Mouse (Mus musculus) layer of hippocampus, adult 2 months (tissue): ENCODE data around the gene Cfap54. TPM values are rescaled to one million over a fixed set of nuclear protein-coding genes. Genes with fewer than 3 reads are reported as not detected.

Source experiments
- DNase-seq, 2 experiments: peaks; one replicate each; pipeline ENCODE4 v3.0.0; 2022; ENCODE audit warnings: low spot score in 2 of 2
- H3K27ac ChIP-seq: fragments of 200-600 bp; 2 replicates; pipeline ENCODE4 v1.8.1; 2022
- H3K4me3 ChIP-seq: fragments of 200-600 bp; 2 replicates; pipeline ENCODE4 v1.8.1; 2022; ENCODE audit warnings: mild to moderate bottlenecking
- CTCF ChIP-seq: fragments of 200-600 bp; conservative IDR thresholded peaks from 2 replicates; pipeline ENCODE4 v1.8.1; 2022; ENCODE audit warnings: antibody characterized with exemption, mild to moderate bottlenecking, moderate library complexity
- total RNA-seq, 2 experiments: library from RNA; stranded (reverse); gene quantifications; 2 replicates each; pipeline ENCODE4 v1.2.3; 2021

The Cfap54 gene
- total RNA-seq, 2 experiments from 2014 or later = 20.7 to 22.9 TPM

GRCm38 (mm10) chr10:92937741-92938285 lies 143.6 kb downstream of the Cfap54 start:
- no peak for DNase-seq
- TF ChIP-seq CTCF = no peak
- Histone ChIP-seq H3K4me3 (no peak overlapping the region), H3K27ac (no peak overlapping the region)

- no peak for TF ChIP-seq CTCF
- DNase-seq = no peak
- Histone ChIP-seq H3K4me3 (no peak overlapping the region), H3K27ac (no peak overlapping the region)
These were observed 144.3 kb downstream of the Cfap54 start for GRCm38 (mm10) chr10:92937091-92937490.

- Histone ChIP-seq H3K4me3 (no peak overlapping the region), H3K27ac (peak overlapping the region; percentile 49)
- DNase-seq = peak in 1 of 2 experiments; percentile 30
- TF ChIP-seq CTCF = no peak
These were observed 146.9 kb downstream of the Cfap54 start for GRCm38 (mm10) chr10:92934506-92934905.

GRCm38 (mm10) chr10:92933616-92934015 lies 147.8 kb downstream of the Cfap54 start:
- no peak for TF ChIP-seq CTCF
- no peak for DNase-seq
- Histone ChIP-seq H3K4me3 (no peak overlapping the region), H3K27ac (no peak overlapping the region)

GRCm38 (mm10) chr10:92932464-92932863 lies 149.0 kb downstream of the Cfap54 start:
- Histone ChIP-seq H3K4me3 (no peak overlapping the region), H3K27ac (no peak overlapping the region)
- no peak for DNase-seq
- TF ChIP-seq CTCF = no peak

- H3K27ac ChIP-seq = no peak overlapping the region
- H3K4me3 ChIP-seq = no peak overlapping the region
- TF ChIP-seq CTCF = no peak
- no peak for DNase-seq
These were observed 151.4 kb downstream of the Cfap54 start for GRCm38 (mm10) chr10:92930036-92930435.

GRCm38 (mm10) chr10:92928256-92928655 lies 153.2 kb downstream of the Cfap54 start:
- TF ChIP-seq CTCF = no peak
- DNase-seq = no peak
- no peak overlapping the region for H3K4me3 ChIP-seq
- H3K27ac ChIP-seq = no peak overlapping the region

- TF ChIP-seq CTCF = no peak
- no peak for DNase-seq
- Histone ChIP-seq H3K4me3 (no peak overlapping the region), H3K27ac (no peak overlapping the region)
These were observed 162.9 kb downstream of the Cfap54 start for GRCm38 (mm10) chr10:92918551-92918950.

- H3K27ac ChIP-seq = no peak overlapping the region
- H3K4me3 ChIP-seq = no peak overlapping the region
- no peak for TF ChIP-seq CTCF
- DNase-seq = no peak
These were observed 174.2 kb downstream of the Cfap54 start for GRCm38 (mm10) chr10:92907246-92907645.

GRCm38 (mm10) chr10:92888466-92888865 lies 193.0 kb downstream of the Cfap54 start:
- Histone ChIP-seq H3K4me3 (no peak overlapping the region), H3K27ac (no peak overlapping the region)
- DNase-seq = no peak
- TF ChIP-seq CTCF = no peak

- no peak overlapping the region for H3K4me3 ChIP-seq
- H3K27ac ChIP-seq = no peak overlapping the region
- DNase-seq = no peak
- no peak for TF ChIP-seq CTCF
These were observed 203.4 kb downstream of the Cfap54 start for GRCm38 (mm10) chr10:92878000-92878399.

- H3K4me3 ChIP-seq = no peak overlapping the region
- H3K27ac ChIP-seq = no peak overlapping the region
- no peak for DNase-seq
- no peak for TF ChIP-seq CTCF
These were observed 240.4 kb downstream of the Cfap54 start for GRCm38 (mm10) chr10:92840980-92841379.

- no peak for TF ChIP-seq CTCF
- DNase-seq = no peak
- no peak overlapping the region for H3K4me3 ChIP-seq
- no peak overlapping the region for H3K27ac ChIP-seq
These were observed 243.8 kb downstream of the Cfap54 start for GRCm38 (mm10) chr10:92837572-92837971.

GRCm38 (mm10) chr10:92837045-92837444 lies 244.4 kb downstream of the Cfap54 start:
- no peak for DNase-seq
- no peak overlapping the region for H3K27ac ChIP-seq
- no peak overlapping the region for H3K4me3 ChIP-seq
- no peak for TF ChIP-seq CTCF

- no peak overlapping the region for H3K4me3 ChIP-seq
- DNase-seq = no peak
- TF ChIP-seq CTCF = no peak
- H3K27ac ChIP-seq = no peak overlapping the region
These were observed 259.9 kb downstream of the Cfap54 start for GRCm38 (mm10) chr10:92821499-92821898.
